Mouse (Mus musculus) bone marrow macrophage, adult 2 months (primary cell): ENCODE data around the gene Grid1. TPM values are rescaled to one million over a fixed set of nuclear protein-coding genes. Genes with fewer than 3 reads are reported as not detected.

Source experiments
- H3K27ac ChIP-seq: 2 replicates; pipeline ENCODE4 v1.5.1; 2012; ENCODE audit warnings: low read depth, low read length; ENCODE audit not compliant: insufficient read depth
- H3K4me1 ChIP-seq: 2 replicates; pipeline ENCODE4 v1.6.1; 2012; ENCODE audit warnings: low read length; ENCODE audit not compliant: control insufficient read depth, insufficient read depth
- H3K4me3 ChIP-seq: 2 replicates; pipeline ENCODE4 v1.5.1; 2012; ENCODE audit warnings: mild to moderate bottlenecking, low read length, moderate library complexity; ENCODE audit not compliant: insufficient read depth
- CTCF ChIP-seq: IDR thresholded peaks from 2 replicates; pipeline ENCODE4 v1.5.1; 2012; ENCODE audit warnings: low read depth, mild to moderate bottlenecking, low read length, moderate library complexity
- POLR2A ChIP-seq: IDR thresholded peaks from 2 replicates; pipeline ENCODE4 v1.6.1; 2012; ENCODE audit warnings: mild to moderate bottlenecking, low read depth, low read length, borderline replicate concordance
- polyA plus RNA-seq: library from polyadenylated mRNA; stranded (reverse); fragments of >200 nt; gene quantifications from 2 replicates; pipeline ENCODE4 v1.2.4, GENCODE M21; 2012; ENCODE audit not compliant: missing spikeins, insufficient read depth, insufficient read length

The Grid1 gene
- polyA plus RNA-seq, 1 experiment = not detected

DNA sequence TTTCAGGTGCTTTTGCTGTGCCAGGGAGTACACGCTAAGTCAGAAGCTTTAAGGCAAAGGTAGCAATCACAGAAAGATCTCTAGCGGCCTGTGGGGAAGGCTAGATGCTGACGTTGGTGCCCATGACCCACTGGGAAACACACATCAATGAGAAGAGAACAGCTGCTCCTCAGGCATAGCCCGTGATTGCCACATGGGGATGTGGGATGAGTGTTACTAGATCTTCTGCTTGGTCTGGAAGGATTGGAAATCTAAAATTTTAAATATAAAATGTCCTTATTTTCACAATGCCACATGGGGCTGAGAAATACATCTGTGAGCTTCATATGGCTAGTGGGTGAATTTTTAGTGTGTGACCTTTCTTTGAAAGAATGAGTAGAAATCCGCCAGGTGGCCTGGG is 277.3 kb downstream of the Grid1 start:
- Histone ChIP-seq H3K4me3 (no peak overlapping the region), H3K27ac (no peak overlapping the region), H3K4me1 (no peaks in the 10 kb centered on the region)
- no peak for TF ChIP-seq CTCF
- TF ChIP-seq POLR2A = no peak

DNA sequence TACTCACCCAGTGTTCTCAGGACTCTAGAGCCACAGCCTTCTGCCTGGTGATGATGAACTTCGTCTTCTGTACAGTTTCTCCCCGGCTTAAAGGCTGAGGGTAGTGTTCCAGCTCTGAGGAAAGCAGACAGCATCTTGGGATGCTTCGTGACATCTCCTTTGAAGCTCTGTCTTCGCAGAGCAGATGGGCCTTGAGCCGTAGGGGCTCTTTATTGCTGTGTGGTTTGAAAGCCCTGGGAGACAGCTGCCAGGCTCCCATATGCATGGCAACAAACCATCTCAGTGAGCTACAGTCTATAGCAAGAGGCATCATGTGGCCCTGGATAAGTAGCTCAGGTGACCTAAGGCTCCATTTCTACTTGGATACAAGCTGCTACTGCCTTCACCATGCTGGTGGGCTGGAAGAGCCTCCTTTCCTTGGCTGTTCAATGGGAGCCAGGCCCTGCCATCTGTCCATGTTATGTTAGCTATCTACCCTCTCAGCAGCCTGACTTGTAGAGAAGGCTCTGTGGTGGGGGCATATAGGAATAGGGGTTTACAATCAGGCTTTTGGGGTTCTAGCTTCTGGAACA is 283.8 kb downstream of the Grid1 start:
- Histone ChIP-seq H3K4me1 (no peaks in the 10 kb centered on the region), H3K4me3 (no peak overlapping the region), H3K27ac (no peak overlapping the region)
- TF ChIP-seq POLR2A (no peak), CTCF (no peak)

DNA sequence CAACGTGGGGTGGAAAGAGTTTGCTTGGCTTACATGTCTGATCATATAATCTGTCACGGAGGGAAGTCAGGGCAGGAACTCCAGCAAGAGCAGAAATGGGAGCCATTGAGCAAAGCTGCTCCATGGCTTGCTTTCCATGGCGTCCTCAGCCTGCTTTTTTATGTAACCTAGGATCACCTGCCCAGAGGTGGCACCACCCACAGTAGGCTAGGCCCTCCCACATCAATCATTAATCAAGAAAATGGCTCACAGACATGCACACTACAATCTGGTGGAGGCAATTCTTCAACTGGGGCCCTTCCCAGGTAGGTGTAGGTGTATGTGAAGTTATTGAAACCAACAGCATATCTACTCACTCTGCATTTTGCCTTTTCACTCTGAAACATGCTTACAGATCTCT is 287.7 kb downstream of the Grid1 start:
- no peak overlapping the region for H3K4me3 ChIP-seq
- TF ChIP-seq CTCF (no peak), POLR2A (no peak)
- no peak overlapping the region for H3K27ac ChIP-seq
- H3K4me1 ChIP-seq = no peaks in the 10 kb centered on the region

DNA sequence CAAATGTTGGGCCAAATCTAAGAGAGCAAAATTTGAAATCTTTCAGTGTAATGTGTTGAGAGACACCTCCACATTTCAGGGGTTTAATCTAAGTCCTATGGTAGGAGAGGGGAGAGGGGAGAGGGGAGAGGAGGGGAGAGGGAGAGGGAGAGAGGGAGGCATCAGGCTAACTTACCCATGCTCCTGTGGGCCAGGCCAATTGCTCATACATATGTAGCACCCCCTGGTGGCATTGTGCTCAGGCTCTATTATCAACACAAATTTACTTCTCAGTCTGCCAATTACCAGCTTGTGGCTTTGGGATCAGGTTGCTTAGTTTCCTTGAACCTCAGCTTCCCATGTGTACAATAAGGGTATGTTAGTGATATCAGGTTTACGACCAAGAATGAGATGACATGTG is 291.0 kb downstream of the Grid1 start:
- no peak overlapping the region for H3K4me3 ChIP-seq
- H3K27ac ChIP-seq = no peak overlapping the region
- no peaks in the 10 kb centered on the region for H3K4me1 ChIP-seq
- no peak for TF ChIP-seq POLR2A
- TF ChIP-seq CTCF = no peak

- no peak overlapping the region for H3K27ac ChIP-seq
- TF ChIP-seq CTCF (no peak), POLR2A (no peak)
- H3K4me3 ChIP-seq = no peak overlapping the region
- no peaks in the 10 kb centered on the region for H3K4me1 ChIP-seq
Observed at GRCm38 (mm10) chr14:35112327-35113275, 292.7 kb downstream of the Grid1 start.

- no peaks in the 10 kb centered on the region for H3K4me1 ChIP-seq
- TF ChIP-seq CTCF = no peak
- no peak for TF ChIP-seq POLR2A
- H3K27ac ChIP-seq = no peak overlapping the region
- no peak overlapping the region for H3K4me3 ChIP-seq
Observed at GRCm38 (mm10) chr14:35113276-35113645, 293.4 kb downstream of the Grid1 start.

- TF ChIP-seq CTCF (no peak), POLR2A (no peak)
- H3K27ac ChIP-seq = no peak overlapping the region
- no peaks in the 10 kb centered on the region for H3K4me1 ChIP-seq
- H3K4me3 ChIP-seq = no peak overlapping the region
Observed at GRCm38 (mm10) chr14:35115913-35116312, 296.0 kb downstream of the Grid1 start.

DNA sequence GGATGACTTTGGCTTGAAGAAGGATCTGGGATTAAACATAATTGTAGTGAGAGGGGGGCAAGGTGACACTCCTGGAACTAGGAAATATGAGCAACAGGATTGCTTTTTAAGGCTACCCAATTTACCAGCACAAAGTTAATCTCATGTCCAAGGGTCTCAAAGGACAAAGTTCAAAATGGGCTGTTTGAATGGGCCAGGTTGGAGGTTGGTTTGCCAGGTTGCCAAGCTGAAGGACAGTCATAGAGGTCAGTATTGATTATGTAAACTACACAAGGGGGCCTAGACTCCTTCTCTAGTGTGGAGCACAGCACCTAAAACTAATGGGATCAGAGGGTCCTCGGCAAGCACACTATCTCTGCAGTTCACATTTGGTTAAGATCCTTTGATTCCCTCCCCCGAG is 300.2 kb downstream of the Grid1 start:
- H3K4me3 ChIP-seq = no peak overlapping the region
- H3K4me1 ChIP-seq = no peaks in the 10 kb centered on the region
- H3K27ac ChIP-seq = no peak overlapping the region
- TF ChIP-seq CTCF = no peak
- no peak for TF ChIP-seq POLR2A

- no peak overlapping the region for H3K4me3 ChIP-seq
- no peak for TF ChIP-seq CTCF
- no peak for TF ChIP-seq POLR2A
- H3K27ac ChIP-seq = no peak overlapping the region
- no peaks in the 10 kb centered on the region for H3K4me1 ChIP-seq
Observed at GRCm38 (mm10) chr14:35120905-35121304, 301.0 kb downstream of the Grid1 start.

- Histone ChIP-seq H3K27ac (no peak overlapping the region), H3K4me3 (no peak overlapping the region), H3K4me1 (no peaks in the 10 kb centered on the region)
- TF ChIP-seq POLR2A = no peak
- TF ChIP-seq CTCF = no peak
Observed at GRCm38 (mm10) chr14:35122111-35122510, 302.2 kb downstream of the Grid1 start.
